Mouse (Mus musculus) stomach, embryonic 15.5 days (tissue): ENCODE measurements around the gene Scn3a. TPM values are rescaled to one million over a fixed set of nuclear protein-coding genes. Genes with fewer than 3 reads are reported as not detected.

Experiments
- ATAC-seq: fragments of 200-750 bp; cut with Nextera tagmentation; 2 replicates; pipeline ENCODE4 v1.8.0; 2017; ENCODE audit warnings: low read depth, moderate number of reproducible peaks, moderate TSS enrichment; ENCODE audit not compliant: insufficient read depth, low FRiP score
- H3K27ac ChIP-seq: fragments of 300-500 bp; sonication (generic); 2 replicates; pipeline ENCODE4 v1.5.1; 2015; ENCODE audit warnings: mild to moderate bottlenecking, inconsistent platforms
- H3K27me3 ChIP-seq: fragments of 300-500 bp; sonication (generic); replicated peaks from 2 replicates; pipeline ENCODE4 v1.6.1; 2015; ENCODE audit warnings: inconsistent platforms
- H3K36me3 ChIP-seq: fragments of 300-500 bp; sonication (generic); 2 replicates; pipeline ENCODE4 v1.6.1; 2015; ENCODE audit warnings: inconsistent platforms
- H3K4me1 ChIP-seq: fragments of 300-500 bp; sonication (generic); 2 replicates; pipeline ENCODE4 v1.6.1; 2015; ENCODE audit warnings: inconsistent platforms
- H3K4me2 ChIP-seq: fragments of 300-500 bp; sonication (generic); 2 replicates; pipeline ENCODE4 v1.6.1; 2015; ENCODE audit warnings: mild to moderate bottlenecking, inconsistent platforms
- H3K4me3 ChIP-seq: fragments of 300-500 bp; sonication (generic); replicated peaks from 2 replicates; pipeline ENCODE4 v1.5.1; 2015; ENCODE audit warnings: inconsistent platforms
- H3K9ac ChIP-seq: fragments of 300-500 bp; sonication (generic); 2 replicates; pipeline ENCODE4 v1.6.1; 2015; ENCODE audit warnings: inconsistent platforms
- H3K9me3 ChIP-seq: fragments of 300-500 bp; sonication (generic); 2 replicates; pipeline ENCODE4 v1.6.1; 2016; ENCODE audit warnings: inconsistent platforms
- WGBS: fragments of 180-500 bp; shearing (Covaris S2); methylation state at CpG from one replicate; pipeline ENCODE4 v1.1.7; 2015; 5-methylcytosine and 5-hydroxymethylcytosine counted together
- polyA plus RNA-seq: library from polyadenylated mRNA; unstranded; fragments of >200 nt; fragmentation: Nextera tagmentation; extraction: Ambion mirVana; gene quantifications from 2 replicates; pipeline ENCODE4 v1.2.1, GENCODE M21; 2015

Scn3a gene
- polyA plus RNA-seq, 1 experiment from 2014 or later, result 1.4 TPM

DNA sequence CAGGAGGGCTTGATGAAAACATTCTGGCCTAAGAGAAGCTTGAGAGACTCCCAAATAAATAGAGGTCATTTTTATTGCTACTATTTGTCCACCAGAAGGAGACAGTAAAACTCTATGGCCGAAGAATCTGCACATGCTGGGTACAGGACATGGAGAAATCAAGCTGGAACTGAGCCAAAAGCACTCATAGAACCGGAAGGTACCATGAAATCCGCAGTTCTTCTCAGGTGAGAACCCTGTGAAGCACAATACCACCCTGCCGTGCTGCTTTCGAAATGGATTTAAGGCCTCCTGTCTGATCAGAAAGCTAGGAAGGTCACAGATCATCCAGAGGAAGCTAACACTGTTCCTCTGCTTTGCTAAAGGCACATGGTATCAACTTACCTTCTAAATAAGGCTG is 143.9 kb downstream of the Scn3a start:
- 64% methylated on average over 5 of the region's 5 CpGs for WGBS
- no peak overlapping the region for H3K27ac ChIP-seq
- no peaks in the 10 kb centered on the region for H3K27me3 ChIP-seq
- no peak overlapping the region for H3K4me3 ChIP-seq
- no peak for ATAC-seq
- no peaks in the 10 kb centered on the region for H3K4me1 ChIP-seq
- H3K9ac ChIP-seq, result no peak overlapping the region
- H3K36me3 ChIP-seq, result no peaks in the 10 kb centered on the region
- no peaks in the 10 kb centered on the region for H3K9me3 ChIP-seq
- no peak overlapping the region for H3K4me2 ChIP-seq

DNA sequence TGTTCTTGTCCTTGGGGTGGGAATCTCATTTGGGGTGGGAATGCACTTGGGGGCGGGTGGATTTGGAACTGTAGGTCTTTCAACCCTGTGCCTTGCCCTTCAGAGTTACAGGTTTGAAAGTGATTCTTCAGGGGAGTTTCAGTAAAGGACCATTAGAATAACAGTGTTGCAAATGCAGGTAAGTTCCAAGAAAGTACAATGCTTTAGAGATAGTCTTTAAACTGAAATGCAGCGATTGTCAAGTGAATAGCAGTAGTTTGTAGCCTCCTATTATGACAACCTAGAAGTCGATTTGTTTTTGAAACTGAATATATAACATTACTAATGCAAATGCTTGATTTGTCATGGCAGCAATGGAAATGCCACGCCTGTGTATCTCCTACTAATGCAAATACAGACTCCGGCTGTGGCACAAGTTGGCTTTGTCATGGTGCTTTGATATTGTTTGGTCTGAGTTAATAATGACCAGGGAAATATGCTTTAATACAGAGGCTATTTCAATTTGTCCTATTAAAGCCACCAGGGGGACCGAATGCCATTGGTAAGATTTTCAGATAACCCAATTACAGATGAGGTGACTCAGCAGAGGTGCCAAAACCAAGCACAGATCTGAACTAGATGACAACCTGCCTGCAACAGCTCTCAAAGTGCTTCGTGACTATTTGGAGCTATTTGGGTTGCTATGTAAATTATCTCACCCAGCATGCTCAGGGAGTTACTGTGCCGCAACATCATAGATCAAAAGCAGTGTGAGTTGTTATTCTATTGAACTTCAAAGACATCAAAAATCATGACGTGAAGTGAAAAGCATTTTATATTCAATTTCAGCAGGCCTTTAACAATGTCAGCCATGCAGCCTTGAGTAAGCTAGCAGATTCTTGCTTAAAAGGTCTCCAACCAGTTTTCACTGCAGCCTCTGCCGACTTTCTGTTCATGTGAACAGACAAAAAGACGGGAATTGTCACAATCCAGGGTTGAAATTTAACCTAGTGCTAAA is 145.9 kb downstream of the Scn3a start:
- H3K27me3 ChIP-seq, result no peaks in the 10 kb centered on the region
- no peaks in the 10 kb centered on the region for H3K36me3 ChIP-seq
- no peaks in the 10 kb centered on the region for H3K9me3 ChIP-seq
- no peak overlapping the region for H3K9ac ChIP-seq
- H3K4me1 ChIP-seq, result no peaks in the 10 kb centered on the region
- H3K27ac ChIP-seq, result no peak overlapping the region
- ATAC-seq, result no peak
- no peak overlapping the region for H3K4me3 ChIP-seq
- H3K4me2 ChIP-seq, result no peak overlapping the region
- WGBS, result 62% methylated on average over 11 of the region's 11 CpGs

DNA sequence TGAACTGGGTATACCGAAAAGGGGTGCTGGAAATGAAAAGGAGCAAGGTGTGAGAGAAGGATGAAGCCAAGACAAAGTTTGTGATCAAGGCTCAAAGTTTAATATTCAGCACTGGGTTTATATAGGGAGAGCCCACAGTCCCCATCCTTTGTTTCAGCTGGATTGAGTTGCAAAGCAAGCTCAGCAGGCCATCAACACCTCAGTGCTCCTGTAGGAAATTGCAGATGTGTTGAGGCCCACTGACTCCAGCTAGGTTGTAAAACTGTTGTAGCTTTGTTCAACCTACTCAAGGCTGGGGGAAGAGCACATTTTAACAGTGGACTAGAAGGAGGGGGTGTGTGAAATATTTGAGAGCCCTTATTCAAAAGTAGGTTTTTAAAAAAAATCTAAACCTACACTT is 148.8 kb downstream of the Scn3a start:
- WGBS, result 57% methylated on average over 1 of the region's 1 CpGs
- no peaks in the 10 kb centered on the region for H3K4me1 ChIP-seq

DNA sequence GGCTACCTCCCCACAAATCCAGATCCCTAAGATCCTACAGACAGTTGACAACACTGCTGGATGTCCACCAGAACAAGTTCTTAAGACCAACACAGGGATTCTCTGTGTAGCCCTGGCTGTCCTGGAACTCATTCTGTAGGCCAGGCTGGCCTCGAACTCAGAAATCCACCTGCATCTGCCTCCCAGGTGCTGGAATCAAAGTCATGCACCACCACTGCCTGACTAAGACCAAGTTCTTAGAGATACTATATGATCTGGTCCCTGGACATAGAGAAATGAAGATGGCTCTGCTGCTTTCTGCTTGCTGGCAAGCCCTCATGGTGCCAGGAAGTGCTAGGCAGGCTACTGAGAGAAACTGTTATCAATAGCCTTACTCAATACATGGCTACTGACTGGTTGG is 150.9 kb downstream of the Scn3a start:
- Histone ChIP-seq H3K27ac (no peak overlapping the region), H3K4me3 (no peak overlapping the region), H3K9ac (no peak overlapping the region), H3K4me1 (no peaks in the 10 kb centered on the region), H3K4me2 (no peak overlapping the region), H3K27me3 (no peaks in the 10 kb centered on the region), H3K9me3 (no peaks in the 10 kb centered on the region), H3K36me3 (no peaks in the 10 kb centered on the region)
- ATAC-seq, result no peak
- 89% methylated on average over 1 of the region's 1 CpGs for WGBS

More for the DNA sequence above, 148.8 kb downstream of the Scn3a start:
- Histone ChIP-seq H3K36me3 (no peaks in the 10 kb centered on the region), H3K9ac (no peak overlapping the region), H3K27ac (no peak overlapping the region), H3K9me3 (no peaks in the 10 kb centered on the region), H3K4me3 (no peak overlapping the region), H3K4me2 (no peak overlapping the region), H3K27me3 (no peaks in the 10 kb centered on the region)
- no peak for ATAC-seq

DNA sequence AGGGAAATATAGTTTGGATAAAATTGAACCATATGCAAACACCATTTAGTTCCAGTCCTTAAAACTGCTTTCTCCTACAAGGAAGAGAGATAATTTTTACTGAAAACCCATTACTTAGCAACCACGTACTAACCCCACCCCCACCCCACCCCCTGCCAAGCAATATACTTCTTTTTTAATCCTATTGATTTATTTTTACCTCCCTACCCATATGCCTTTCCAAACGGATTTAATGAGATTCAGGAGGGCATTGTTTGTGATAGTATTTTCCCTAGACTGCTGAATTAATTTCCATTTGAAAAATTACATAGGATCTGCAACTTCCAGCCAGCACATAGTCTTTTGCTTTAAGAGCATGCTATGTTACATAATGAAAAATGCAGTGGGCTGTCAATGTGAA is 152.1 kb downstream of the Scn3a start:
- 5% methylated on average over 2 of the region's 2 CpGs for WGBS

DNA sequence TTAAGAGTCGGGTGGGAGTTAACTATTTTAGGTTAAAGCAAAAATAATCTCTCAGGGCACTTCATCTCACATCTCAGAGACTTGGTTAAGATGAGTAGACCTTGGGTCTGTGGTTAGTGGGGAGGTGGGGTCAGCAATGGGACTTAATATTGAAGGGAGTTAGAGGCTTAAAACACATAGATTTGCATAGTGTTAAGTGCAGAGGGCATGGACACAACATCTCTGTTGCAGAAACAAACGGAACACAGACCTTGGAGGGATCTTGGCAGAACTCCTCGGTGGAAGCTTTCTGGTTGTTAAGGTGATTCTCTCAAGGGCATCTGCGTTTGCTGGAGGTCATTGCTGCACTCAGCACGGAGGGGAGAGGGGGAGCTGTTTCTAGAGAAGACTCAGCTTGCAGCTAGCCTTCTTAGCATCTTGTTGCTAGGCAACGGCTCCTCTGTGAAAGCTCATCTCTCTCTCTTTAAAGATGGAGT is 152.6 kb downstream of the Scn3a start:
- peak overlapping the region; percentile 66 for H3K4me2 ChIP-seq
- 6% methylated on average over 6 of the region's 6 CpGs for whole genome bisulfite sequencing
- H3K36me3 ChIP-seq, result no peaks in the 10 kb centered on the region
- H3K27ac ChIP-seq, result no peak overlapping the region
- H3K4me1 ChIP-seq, result no peaks in the 10 kb centered on the region
- no peaks in the 10 kb centered on the region for H3K9me3 ChIP-seq
- H3K9ac ChIP-seq, result no peak overlapping the region
- ATAC-seq, result no peak
- no peak overlapping the region; the same call in 1 of the 2 replicates for H3K4me3 ChIP-seq
- no peaks in the 10 kb centered on the region for H3K27me3 ChIP-seq

More for the DNA sequence above, 152.1 kb downstream of the Scn3a start:
- Histone ChIP-seq H3K4me3 (no peak overlapping the region), H3K9me3 (no peaks in the 10 kb centered on the region), H3K27me3 (no peaks in the 10 kb centered on the region), H3K4me2 (peak overlapping the region; percentile 66; the same call in 1 of the 2 replicates), H3K36me3 (no peaks in the 10 kb centered on the region), H3K9ac (no peak overlapping the region), H3K27ac (no peak overlapping the region), H3K4me1 (no peaks in the 10 kb centered on the region)
- no peak for ATAC-seq

DNA sequence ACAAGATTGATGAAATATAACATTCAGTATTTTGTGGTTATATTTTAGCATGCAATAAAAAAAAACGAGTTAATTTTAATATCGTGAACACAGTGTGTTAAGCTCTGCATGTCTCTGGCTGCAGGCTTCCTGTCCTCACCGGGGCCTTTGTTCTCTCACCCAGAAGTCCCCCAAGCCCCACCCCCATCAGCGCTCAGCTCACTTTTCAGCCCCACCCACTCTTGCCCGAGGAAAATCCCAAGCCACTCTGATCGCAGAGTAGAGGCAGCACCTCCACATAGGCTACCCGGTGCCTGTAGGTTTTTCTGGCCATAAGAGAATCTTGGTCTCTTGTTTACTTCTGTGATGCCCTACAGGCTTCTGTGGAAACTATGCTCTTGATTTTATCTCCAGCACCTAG is 153.2 kb downstream of the Scn3a start:
- Histone ChIP-seq H3K4me1 (no peaks in the 10 kb centered on the region), H3K9me3 (no peaks in the 10 kb centered on the region), H3K9ac (no peak overlapping the region), H3K4me2 (peak overlapping the region; percentile 66), H3K27ac (peak overlapping the region; percentile 21; the same call in 1 of the 2 replicates), H3K4me3 (peak overlapping the region; percentile 32), H3K27me3 (no peaks in the 10 kb centered on the region), H3K36me3 (no peaks in the 10 kb centered on the region)
- ATAC-seq, result peak; percentile 81
- 0% methylated on average over 7 of the region's 7 CpGs for WGBS

DNA sequence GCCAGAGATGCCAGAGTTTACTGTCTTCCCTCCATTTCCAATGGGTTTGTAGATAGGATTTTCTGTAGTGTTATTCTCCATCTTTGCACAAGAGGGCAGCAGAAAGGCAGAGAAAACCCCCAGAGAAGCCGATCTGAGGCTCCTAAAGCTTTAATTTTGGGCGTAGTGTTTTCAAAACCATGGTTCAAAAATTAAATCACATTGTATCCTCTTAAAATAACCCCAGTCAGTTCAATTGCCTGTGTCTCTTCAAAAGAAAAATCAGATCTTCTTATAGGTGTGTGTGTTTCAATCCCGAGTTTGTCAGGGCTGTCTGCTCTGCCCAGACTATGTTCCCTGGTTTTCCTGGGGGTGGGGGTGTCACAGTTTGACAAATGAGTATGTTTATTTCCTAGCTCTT is 153.7 kb downstream of the Scn3a start:
- WGBS, result 0% methylated on average over 3 of the region's 3 CpGs
- H3K9ac ChIP-seq, result no peak overlapping the region
- no peak for ATAC-seq

More for the DNA sequence above, 153.7 kb downstream of the Scn3a start:
- Histone ChIP-seq H3K36me3 (no peaks in the 10 kb centered on the region), H3K4me1 (no peaks in the 10 kb centered on the region), H3K27me3 (no peaks in the 10 kb centered on the region), H3K9me3 (no peaks in the 10 kb centered on the region), H3K4me2 (peak overlapping the region; percentile 66), H3K27ac (peak overlapping the region; percentile 65), H3K4me3 (peak overlapping the region; percentile 32)

Other genes with a start within 250 kb of the Scn3a start
- 0.30 and 0.31 TPM in 2 replicates for gene Slc38a11, start 203.6 kb downstream of the Scn3a start, polyA plus RNA-seq
- 2.9 and 3.1 TPM in 2 replicates for gene Scn2a, start 53.1 kb upstream of the Scn3a start, polyA plus RNA-seq